Mouse (Mus musculus) myocyte (in vitro differentiated cells): ENCODE measurements at regions not wholly inside any gene's neighbourhood (a gene's known extent, or its start where the extent isn't known, plus 50 kb on each side); places are given as distances from the start of the nearest gene placed in this dataset.

ENCODE experiments used
- H3K27me3 ChIP-seq: one replicate; pipeline ENCODE4 v1.6.1; 2011; ENCODE audit not compliant: control insufficient read depth, insufficient read depth, insufficient read length
- H3K36me3 ChIP-seq: one replicate; pipeline ENCODE4 v1.6.1; 2011; ENCODE audit not compliant: control insufficient read depth, insufficient read depth
- H3K4me2 ChIP-seq: one replicate; pipeline ENCODE4 v1.6.1; 2011; ENCODE audit warnings: low read depth, control low read depth
- H3K4me3 ChIP-seq: one replicate; pipeline ENCODE4 v1.5.1; 2011; ENCODE audit warnings: mild to moderate bottlenecking, control low read depth, moderate library complexity
- H3K79me2 ChIP-seq: one replicate; pipeline ENCODE4 v1.6.1; 2011; ENCODE audit not compliant: control insufficient read depth, insufficient read depth
- H3ac ChIP-seq: one replicate; pipeline ENCODE4 v1.6.1; 2011; ENCODE audit not compliant: control insufficient read depth, insufficient read length
- CEBPB ChIP-seq: IDR thresholded peaks from 2 replicates; pipeline ENCODE4 v1.6.1; 2011; ENCODE audit warnings: mild to moderate bottlenecking, moderate library complexity; ENCODE audit not compliant: poor library complexity, insufficient read depth, severe bottlenecking
- E2F4 ChIP-seq: IDR thresholded peaks from one replicate; pipeline ENCODE4 v1.6.1; 2011; ENCODE audit warnings: mild to moderate bottlenecking, control low read depth, moderate library complexity; ENCODE audit not compliant: insufficient read depth
- MAX ChIP-seq: IDR thresholded peaks from one replicate; pipeline ENCODE4 v1.6.1; 2011; ENCODE audit warnings: low read depth, mild to moderate bottlenecking, control low read depth
- MYOD1 ChIP-seq, 3 experiments: IDR thresholded peaks; one replicate each; pipeline ENCODE4 v1.6.1; 2011; ENCODE audit warnings: control low read depth in 2 of 3, low read depth in 2 of 3, mild to moderate bottlenecking in 2 of 3, moderate library complexity in 1 of 3; ENCODE audit not compliant: insufficient read length in 2 of 3, control insufficient read depth in 1 of 3
- MYOG ChIP-seq, 3 experiments: IDR thresholded peaks; one replicate each; pipeline ENCODE4 v1.6.1; 2011; ENCODE audit warnings: control low read depth in 2 of 3, low read depth in 2 of 3, mild to moderate bottlenecking in 2 of 3; ENCODE audit not compliant: insufficient read length in 2 of 3, control insufficient read depth in 1 of 3, insufficient read depth in 1 of 3
- POLR2A ChIP-seq: IDR thresholded peaks from one replicate; pipeline ENCODE4 v1.6.1; 2011; ENCODE audit warnings: low read depth, mild to moderate bottlenecking, control low read depth, moderate library complexity; ENCODE audit not compliant: insufficient read length
- POLR2AphosphoS2 ChIP-seq: IDR thresholded peaks from one replicate; pipeline ENCODE4 v1.6.1; 2011; ENCODE audit warnings: low read depth, control low read depth; ENCODE audit not compliant: insufficient read length
- REST ChIP-seq: IDR thresholded peaks from one replicate; pipeline ENCODE4 v1.6.1; 2011; ENCODE audit warnings: mild to moderate bottlenecking, control low read depth, moderate library complexity; ENCODE audit not compliant: insufficient read depth, insufficient read length
- SRF ChIP-seq: IDR thresholded peaks from one replicate; pipeline ENCODE4 v1.6.1; 2011; ENCODE audit warnings: low read depth; ENCODE audit not compliant: control insufficient read depth, insufficient read length
- TCF12 ChIP-seq: IDR thresholded peaks from one replicate; pipeline ENCODE4 v1.6.1; 2011; ENCODE audit warnings: mild to moderate bottlenecking, control low read depth; ENCODE audit not compliant: poor library complexity, insufficient read depth, severe bottlenecking
- TCF3 ChIP-seq: IDR thresholded peaks from one replicate; pipeline ENCODE4 v1.6.1; 2011; ENCODE audit warnings: low read depth, control low read depth; ENCODE audit not compliant: insufficient read length
- USF1 ChIP-seq: IDR thresholded peaks from one replicate; pipeline ENCODE4 v1.6.1; 2011; ENCODE audit warnings: low read depth, mild to moderate bottlenecking, control low read depth, moderate library complexity

GRCm38 (mm10) chr13:5713195-5713863 is 148.0 kb upstream of the Klf6 start:
- Histone ChIP-seq H3K4me3 (peak overlapping the region; percentile 14), H3K4me2 (peak overlapping the region; percentile 72), H3K79me2 (no peaks in the 10 kb centered on the region), H3K36me3 (no peaks in the 10 kb centered on the region), H3K27me3 (no peaks in the 10 kb centered on the region), H3ac (no peak overlapping the region)
- TF ChIP-seq MAX (no peak), REST (no peak), E2F4 (no peak), POLR2AphosphoS2 (no peak), TCF3 (no peak), CEBPB (no peak), MYOG (IDR thresholded peaks at IDR 0.05; ENCODE audit: control insufficient read depth in 1 of 3, insufficient read depth in 1 of 3, insufficient read length in 2 of 3, low read depth in 2 of 3) (no peak), POLR2A (no peak), SRF (no peak), TCF12 (no peak), USF1 (no peak), MYOD1 (IDR thresholded peaks at IDR 0.05; ENCODE audit: control insufficient read depth in 1 of 3, insufficient read length in 2 of 3, low read depth in 2 of 3) (no peak)

- Histone ChIP-seq H3K4me2 (peak overlapping the region; percentile 72), H3K36me3 (no peaks in the 10 kb centered on the region), H3K4me3 (peak overlapping the region; percentile 14)
Observed at GRCm38 (mm10) chr13:5714191-5714591, 147.1 kb upstream of the Klf6 start.

GRCm38 (mm10) chr13:5714793-5715192 is 146.5 kb upstream of the Klf6 start:
- Histone ChIP-seq H3K4me2 (peak overlapping the region; percentile 72), H3K27me3 (no peaks in the 10 kb centered on the region), H3K79me2 (no peaks in the 10 kb centered on the region), H3K4me3 (peak overlapping the region; percentile 14), H3K36me3 (no peaks in the 10 kb centered on the region), H3ac (no peak overlapping the region)
- TF ChIP-seq CEBPB (no peak), MYOG (IDR thresholded peaks at IDR 0.05; ENCODE audit: control insufficient read depth in 1 of 3, insufficient read depth in 1 of 3, insufficient read length in 2 of 3, low read depth in 2 of 3) (no peak), MAX (no peak), USF1 (peak; percentile 67), E2F4 (no peak), POLR2AphosphoS2 (no peak), TCF12 (no peak), SRF (no peak), MYOD1 (IDR thresholded peaks at IDR 0.05; ENCODE audit: control insufficient read depth in 1 of 3, insufficient read length in 2 of 3, low read depth in 2 of 3) (no peak)

More at GRCm38 (mm10) chr13:5714191-5714591, 147.1 kb upstream of the Klf6 start:
- Histone ChIP-seq H3K27me3 (no peaks in the 10 kb centered on the region), H3K79me2 (no peaks in the 10 kb centered on the region), H3ac (no peak overlapping the region)
- TF ChIP-seq REST: no peak
- no peak for TF ChIP-seq E2F4
- TF ChIP-seq MAX: peak; percentile 60
- TF ChIP-seq MYOD1 (IDR thresholded peaks at IDR 0.05; ENCODE audit: control insufficient read depth in 1 of 3, insufficient read length in 2 of 3, low read depth in 2 of 3): no peak
- no peak for TF ChIP-seq TCF3
- no peak for TF ChIP-seq SRF
- TF ChIP-seq POLR2A: peak; percentile 25
- TF ChIP-seq USF1: peak; percentile 71

GRCm38 (mm10) chr13:5716749-5717148 is 144.5 kb upstream of the Klf6 start:
- H3K36me3 ChIP-seq: no peaks in the 10 kb centered on the region
- H3K4me2 ChIP-seq: no peak overlapping the region
- no peak overlapping the region for H3ac ChIP-seq
- TF ChIP-seq MYOG (IDR thresholded peaks at IDR 0.05; ENCODE audit: control insufficient read depth in 1 of 3, insufficient read depth in 1 of 3, insufficient read length in 2 of 3, low read depth in 2 of 3) (no peak), TCF3 (no peak), CEBPB (no peak), REST (no peak), TCF12 (no peak), POLR2AphosphoS2 (no peak), POLR2A (no peak), MAX (no peak), SRF (no peak)
- H3K27me3 ChIP-seq: no peaks in the 10 kb centered on the region
- no peak overlapping the region for H3K4me3 ChIP-seq
- H3K79me2 ChIP-seq: no peaks in the 10 kb centered on the region

- TF ChIP-seq MAX (no peak), TCF3 (no peak), SRF (no peak), TCF12 (no peak), MYOD1 (IDR thresholded peaks at IDR 0.05; ENCODE audit: control insufficient read depth in 1 of 3, insufficient read length in 2 of 3, low read depth in 2 of 3) (no peak), REST (no peak), POLR2AphosphoS2 (no peak), POLR2A (no peak), MYOG (IDR thresholded peaks at IDR 0.05; ENCODE audit: control insufficient read depth in 1 of 3, insufficient read depth in 1 of 3, insufficient read length in 2 of 3, low read depth in 2 of 3) (no peak), E2F4 (no peak), CEBPB (no peak), USF1 (no peak)
- Histone ChIP-seq H3K27me3 (no peaks in the 10 kb centered on the region), H3K36me3 (no peaks in the 10 kb centered on the region), H3K4me3 (no peak overlapping the region), H3ac (no peak overlapping the region), H3K79me2 (no peaks in the 10 kb centered on the region), H3K4me2 (no peak overlapping the region)
Observed at GRCm38 (mm10) chr13:5723319-5723718, 138.0 kb upstream of the Klf6 start.
